Mouse (Mus musculus) liver, adult 2 months (tissue): Measurements from ENCODE around the gene Psmb6. TPM values are rescaled to one million over a fixed set of nuclear protein-coding genes. Genes with fewer than 3 reads are reported as not detected.

Source experiments
- DNase-seq: peaks from one replicate; pipeline ENCODE4 v3.0.0-alpha.2; 2011; ENCODE audit warnings: low read depth, low spot score; ENCODE audit errors: extremely low read depth
- H3K27ac ChIP-seq: fragments of 200-500 bp; replicated peaks from 2 replicates; pipeline ENCODE4 v1.5.1; 2012; ENCODE audit warnings: low read depth, mild to moderate bottlenecking, control low read depth, inconsistent platforms, low read length; ENCODE audit not compliant: insufficient read depth
- H3K27me3 ChIP-seq: fragments of 200-500 bp; 2 replicates; pipeline ENCODE4 v1.6.1; 2012; ENCODE audit warnings: mild to moderate bottlenecking, moderate library complexity, low read length, inconsistent platforms; ENCODE audit not compliant: control insufficient read depth, insufficient read depth
- H3K36me3 ChIP-seq: fragments of 200-500 bp; 2 replicates; pipeline ENCODE4 v1.6.1; 2012; ENCODE audit warnings: low read length, inconsistent platforms; ENCODE audit not compliant: control insufficient read depth, insufficient read depth
- H3K4me1 ChIP-seq: fragments of 200-500 bp; 2 replicates; pipeline ENCODE4 v1.6.1; 2011; ENCODE audit warnings: low read length; ENCODE audit not compliant: control insufficient read depth, insufficient read depth
- H3K4me3 ChIP-seq: fragments of 200-500 bp; 2 replicates; pipeline ENCODE4 v1.5.1; 2011; ENCODE audit warnings: low read depth, mild to moderate bottlenecking, control low read depth, low read length, moderate library complexity; ENCODE audit not compliant: insufficient read depth
- H3K79me2 ChIP-seq: fragments of 200-500 bp; 2 replicates; pipeline ENCODE4 v1.6.1; 2012; ENCODE audit warnings: inconsistent platforms, mild to moderate bottlenecking, low read length, moderate library complexity; ENCODE audit not compliant: control insufficient read depth, insufficient read depth
- H3K9ac ChIP-seq: fragments of 200-500 bp; 2 replicates; pipeline ENCODE4 v1.6.1; 2012; ENCODE audit warnings: low read depth, mild to moderate bottlenecking, control low read depth, inconsistent platforms, low read length
- CTCF ChIP-seq: fragments of 200-500 bp; IDR thresholded peaks from 2 replicates; pipeline ENCODE4 v1.5.1; 2011; ENCODE audit warnings: low read depth, low read length, control low read depth
- POLR2A ChIP-seq: fragments of 200-500 bp; IDR thresholded peaks from 2 replicates; pipeline ENCODE4 v1.6.1; 2011; ENCODE audit warnings: low read length, control low read depth; ENCODE audit not compliant: insufficient read depth; ENCODE audit errors: extremely low read depth
- WGBS: fragments of 180-500 bp; shearing (Covaris S2); methylation state at CpG from one replicate; pipeline ENCODE4 v1.1.7; 2018; 5-methylcytosine and 5-hydroxymethylcytosine counted together
- polyA plus RNA-seq: library from polyadenylated mRNA; depleted of rRNA; stranded (reverse); fragments of >200 nt; gene quantifications from 2 replicates; pipeline ENCODE4 v1.2.3, GENCODE M21; 2012
- total RNA-seq: library from RNA; depleted of rRNA; stranded (reverse); fragments of >200 nt; gene quantifications from 2 replicates; pipeline ENCODE4 v1.2.3, GENCODE M21; 2014

The Psmb6 gene
- total and polyA plus RNA-seq, 2 experiments, result 298 to 312 TPM

- H3K9ac ChIP-seq, result peak within 1 kb of the TSS; percentile 74
- no peaks in the 10 kb centered on the region for H3K36me3 ChIP-seq
- 0 out of 2 replicates have a peak within 1 kb of the TSS, but pooled peaks have one; percentile 17 for H3K27ac ChIP-seq
- DNase-seq, result peak; percentile 83
- TF ChIP-seq POLR2A (peak; percentile 51; the same call in 1 of the 2 replicates), CTCF (peak; percentile 82)
- H3K4me3 ChIP-seq, result peak within 1 kb of the TSS; percentile 75
- H3K4me1 ChIP-seq, result peaks cover 4% of the 10 kb centered on the region; the same call in 1 of the 2 replicates
- no peaks in the 10 kb centered on the region for H3K27me3 ChIP-seq
- under 1% methylated on average over 64 of the region's 65 CpGs for WGBS
- no peaks in the 10 kb centered on the region for H3K79me2 ChIP-seq
These were observed 14.9 kb downstream of the Psmb6 start, which contains the start of gene Pld2 for GRCm38 (mm10) chr11:70539877-70540587. Gene Pld2, plus strand, starts transcription at chr11:70540064.

- no peak overlapping the region for H3K4me3 ChIP-seq
- H3K4me1 ChIP-seq, result peaks cover 4% of the 10 kb centered on the region; the same call in 1 of the 2 replicates
- DNase-seq, result no peak
- H3K27me3 ChIP-seq, result no peaks in the 10 kb centered on the region
- H3K27ac ChIP-seq, result no peak overlapping the region
- H3K36me3 ChIP-seq, result no peaks in the 10 kb centered on the region
- TF ChIP-seq CTCF (no peak), POLR2A (no peak)
- peak overlapping the region; percentile 74 for H3K9ac ChIP-seq
- H3K79me2 ChIP-seq, result no peaks in the 10 kb centered on the region
- WGBS, result 83% methylated on average over 7 of the region's 7 CpGs
These were observed 15.8 kb downstream of the Psmb6 start for GRCm38 (mm10) chr11:70540928-70541327.

DNA sequence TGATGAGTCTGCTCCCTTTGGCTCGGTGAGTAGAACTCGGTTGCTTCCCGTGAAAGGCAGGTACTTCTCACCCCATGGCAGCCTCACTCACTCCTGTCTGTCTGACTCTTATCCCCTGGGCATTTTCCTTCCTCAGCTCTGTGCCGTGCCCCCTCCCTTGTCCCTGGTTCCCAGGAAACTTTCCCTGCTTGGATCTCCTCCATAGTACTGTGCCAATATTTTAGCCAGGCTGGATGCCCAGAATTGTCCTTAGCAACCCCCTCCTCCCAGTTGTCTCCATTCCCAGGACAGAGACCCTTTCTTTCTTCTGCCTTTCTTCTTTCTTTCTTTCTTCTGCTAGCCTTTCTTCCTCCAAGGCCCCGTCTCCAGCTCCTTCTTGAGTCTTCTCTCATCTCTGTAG, 16.2 kb downstream of the Psmb6 start:
- Histone ChIP-seq H3K27me3 (no peaks in the 10 kb centered on the region), H3K4me3 (no peak overlapping the region), H3K9ac (no peak overlapping the region), H3K27ac (no peak overlapping the region), H3K36me3 (no peaks in the 10 kb centered on the region), H3K79me2 (no peaks in the 10 kb centered on the region), H3K4me1 (peaks cover 4% of the 10 kb centered on the region; the same call in 1 of the 2 replicates)
- TF ChIP-seq CTCF (no peak), POLR2A (no peak)
- 83% methylated on average over 5 of the region's 5 CpGs for WGBS
- no peak for DNase-seq

DNA sequence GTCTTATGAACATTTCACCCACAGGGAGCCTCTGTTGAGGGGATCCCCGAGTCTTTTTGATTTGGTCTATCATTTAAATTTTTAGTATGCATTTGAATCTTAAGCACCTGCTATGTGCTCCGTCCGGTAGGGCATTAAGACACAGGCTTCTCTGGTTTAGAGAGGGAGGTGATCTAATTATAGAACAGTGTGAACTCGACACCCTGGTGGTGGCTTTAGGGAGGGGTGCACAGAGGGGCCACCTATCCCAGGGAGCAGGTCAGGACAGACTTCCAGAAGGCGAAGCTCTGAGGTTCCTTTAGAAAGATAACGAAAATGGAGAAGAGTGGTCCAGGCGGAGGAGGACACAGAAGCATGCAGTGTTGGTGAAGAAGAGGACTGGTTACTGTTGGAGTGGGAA, 19.3 kb downstream of the Psmb6 start:
- no peak for DNase-seq
- no peaks in the 10 kb centered on the region for H3K36me3 ChIP-seq
- no peak overlapping the region for H3K27ac ChIP-seq
- H3K79me2 ChIP-seq, result no peaks in the 10 kb centered on the region
- no peaks in the 10 kb centered on the region for H3K27me3 ChIP-seq
- H3K9ac ChIP-seq, result no peak overlapping the region
- peaks cover 3% of the 10 kb centered on the region; the same call in 1 of the 2 replicates for H3K4me1 ChIP-seq
- TF ChIP-seq POLR2A, result no peak
- no peak for TF ChIP-seq CTCF
- no peak overlapping the region for H3K4me3 ChIP-seq
- 92% methylated on average over 7 of the region's 7 CpGs for WGBS

GRCm38 (mm10) chr11:70551526-70551925, 26.4 kb downstream of the Psmb6 start:
- no peaks in the 10 kb centered on the region for H3K27me3 ChIP-seq
- H3K36me3 ChIP-seq, result no peaks in the 10 kb centered on the region
- 94% methylated on average over 8 of the region's 8 CpGs for WGBS
- TF ChIP-seq POLR2A (no peak), CTCF (no peak)
- H3K4me3 ChIP-seq, result no peak overlapping the region
- no peak overlapping the region for H3K9ac ChIP-seq
- H3K27ac ChIP-seq, result no peak overlapping the region
- DNase-seq, result no peak
- H3K4me1 ChIP-seq, result no peaks in the 10 kb centered on the region
- H3K79me2 ChIP-seq, result no peaks in the 10 kb centered on the region

GRCm38 (mm10) chr11:70553940-70554339, 28.8 kb downstream of the Psmb6 start:
- 71% methylated on average over 7 of the region's 7 CpGs for WGBS
- no peak for DNase-seq
- H3K4me3 ChIP-seq, result no peak overlapping the region
- TF ChIP-seq CTCF (no peak), POLR2A (no peak)
- no peaks in the 10 kb centered on the region for H3K4me1 ChIP-seq
- H3K27me3 ChIP-seq, result no peaks in the 10 kb centered on the region
- no peaks in the 10 kb centered on the region for H3K79me2 ChIP-seq
- H3K27ac ChIP-seq, result no peak overlapping the region
- H3K9ac ChIP-seq, result no peak overlapping the region
- no peaks in the 10 kb centered on the region for H3K36me3 ChIP-seq
